Comparison of ENCODE assay signal across 11 mouse cellular contexts in the genomic region with DNA sequence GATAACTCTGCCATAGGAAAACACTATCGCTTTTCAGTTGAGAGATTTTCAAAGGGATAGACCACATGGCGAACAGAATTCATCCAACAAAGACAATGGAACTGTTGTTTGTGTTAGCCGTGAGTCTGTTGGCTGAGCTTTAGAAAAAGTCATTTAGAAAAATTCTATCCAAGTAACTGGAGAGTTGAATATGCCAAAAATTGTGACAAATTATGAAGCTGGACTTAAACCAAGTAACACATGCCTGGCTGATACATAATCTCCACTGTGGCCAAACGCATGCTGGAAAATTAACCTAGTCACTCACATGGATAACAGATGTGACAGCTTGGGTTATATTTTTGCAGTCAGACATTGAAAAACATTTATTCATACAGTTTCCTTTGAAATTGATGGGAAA.
DNase-seq lines count a peak whose midpoint lies in the region; ATAC-seq and TF ChIP-seq lines count a peak whose summit lies in the region.
"Had no signal": no experiment of that assay in that cellular context is flagged by ENCODE, and none has a peak within 500 bp of the region (broad histone marks: within the 10 kb centered on the region; RNA-seq: fewer than 3 reads in every experiment).

No protein-coding gene starts in this region.

- H3K4me1 ChIP-seq in heart, embryonic 11.5 days (ENCODE audit: control insufficient read depth, insufficient read depth, low read length), result peaks cover 6% of the 10 kb centered on the region; the same call in 1 of the 2 replicates
- peaks cover 35% of the 10 kb centered on the region for H3K4me1 ChIP-seq in limb, embryonic 13.5 days
- H3K4me1 ChIP-seq in limb, embryonic 10.5 days, result peaks cover 25% of the 10 kb centered on the region
- H3K4me1 ChIP-seq in limb, embryonic 15.5 days, result peaks cover 26% of the 10 kb centered on the region
- H3K4me1 ChIP-seq in liver, postnatal 0 days (ENCODE audit: insufficient read depth), result no peaks in the 10 kb centered on the region

- TF ChIP-seq CTCF in liver, postnatal 0 days (IDR thresholded peaks at IDR 0.05; ENCODE audit: low read depth), result no peak

- ATAC-seq in heart, embryonic 11.5 days (replicated peaks; ENCODE audit: insufficient number of reproducible peaks, low FRiP score, low TSS enrichment), result no peak
- no peak for ATAC-seq in limb, embryonic 13.5 days (ENCODE audit: low FRiP score, low read depth)
- ATAC-seq in limb, embryonic 15.5 days (ENCODE audit: insufficient number of reproducible peaks, low FRiP score, low TSS enrichment, low read depth), result no peak
- ATAC-seq in liver, postnatal 0 days, result no peak

- no peak overlapping the region for H3K4me2 ChIP-seq in heart, embryonic 11.5 days
- no peak overlapping the region for H3K4me2 ChIP-seq in limb, embryonic 13.5 days (replicated peaks)
- no peak overlapping the region for H3K4me2 ChIP-seq in limb, embryonic 15.5 days
- H3K4me2 ChIP-seq in liver, postnatal 0 days (ENCODE audit: low read depth, low read length), result no peak overlapping the region

- no peaks in the 10 kb centered on the region for H3K9me3 ChIP-seq in heart, embryonic 11.5 days (replicated peaks; ENCODE audit: control insufficient read depth, low read length)
- H3K9me3 ChIP-seq in limb, embryonic 13.5 days, result no peaks in the 10 kb centered on the region
- H3K9me3 ChIP-seq in limb, embryonic 10.5 days (replicated peaks), result no peaks in the 10 kb centered on the region
- no peaks in the 10 kb centered on the region for H3K9me3 ChIP-seq in limb, embryonic 15.5 days
- H3K9me3 ChIP-seq in liver, postnatal 0 days (ENCODE audit: low read length), result no peaks in the 10 kb centered on the region

- 48% methylated on average over 4 of the region's 4 CpGs for WGBS in heart, embryonic 11.5 days (ENCODE audit: insufficient replicate concordance)
- WGBS in limb, embryonic 13.5 days, result 45% methylated on average over 4 of the region's 4 CpGs
- WGBS in limb, embryonic 10.5 days, result 79% methylated on average over 4 of the region's 4 CpGs
- WGBS in limb, embryonic 15.5 days, result 40% methylated on average over 4 of the region's 4 CpGs
- 70% methylated on average over 4 of the region's 4 CpGs for WGBS in liver, postnatal 0 days (ENCODE audit: insufficient replicate concordance)

- DNase-seq in heart, adult 18-20 months, result peak; percentile 15 to 26
- no peak for DNase-seq in limb, embryonic 10.5 days (ENCODE audit: low spot score)
- peak; percentile 20 for DNase-seq in brain, adult 2 months (ENCODE audit: low read depth, low spot score)
- no peak for DNase-seq in yolk sac, embryonic 10.5 days (ENCODE audit: low spot score)
- DNase-seq in liver, postnatal 0 days, result no peak
- DNase-seq: gastrocnemius, postnatal 14 days; kidney, adult 11 months had no signal

- no peaks in the 10 kb centered on the region for H3K36me3 ChIP-seq in heart, embryonic 11.5 days (ENCODE audit: control insufficient read depth, insufficient read depth, low read length)
- H3K36me3 ChIP-seq in limb, embryonic 13.5 days, result no peaks in the 10 kb centered on the region
- no peaks in the 10 kb centered on the region for H3K36me3 ChIP-seq in limb, embryonic 10.5 days
- no peaks in the 10 kb centered on the region for H3K36me3 ChIP-seq in limb, embryonic 15.5 days
- H3K36me3 ChIP-seq in liver, postnatal 0 days (replicated peaks; ENCODE audit: insufficient read depth, low read length), result no peaks in the 10 kb centered on the region

- TF ChIP-seq EP300 in liver, postnatal 0 days (IDR thresholded peaks at IDR 0.05; ENCODE audit: low read depth), result no peak

- H3K27ac ChIP-seq in heart, embryonic 11.5 days (ENCODE audit: low read depth, low read length), result no peak overlapping the region
- peak overlapping the region; percentile 16; the same call in 1 of the 2 replicates for H3K27ac ChIP-seq in limb, embryonic 13.5 days
- no peak overlapping the region for H3K27ac ChIP-seq in limb, embryonic 10.5 days
- peak overlapping the region; percentile 65; the same call in 1 of the 2 replicates for H3K27ac ChIP-seq in limb, embryonic 15.5 days
- no peak overlapping the region for H3K27ac ChIP-seq in liver, postnatal 0 days (ENCODE audit: low read depth)

- H3K4me3 ChIP-seq in heart, embryonic 11.5 days (ENCODE audit: low read depth, low read length), result no peak overlapping the region
- no peak overlapping the region for H3K4me3 ChIP-seq in limb, embryonic 13.5 days
- H3K4me3 ChIP-seq in limb, embryonic 10.5 days, result no peak overlapping the region
- no peak overlapping the region for H3K4me3 ChIP-seq in limb, embryonic 15.5 days
- H3K4me3 ChIP-seq in liver, postnatal 0 days (ENCODE audit: low read depth, low read length), result no peak overlapping the region

- H3K27me3 ChIP-seq in heart, embryonic 11.5 days (ENCODE audit: control insufficient read depth, insufficient read depth, low read length), result no peaks in the 10 kb centered on the region
- no peaks in the 10 kb centered on the region for H3K27me3 ChIP-seq in limb, embryonic 13.5 days
- H3K27me3 ChIP-seq in limb, embryonic 10.5 days (ENCODE audit: low read depth, poor library complexity, severe bottlenecking), result no peaks in the 10 kb centered on the region
- no peaks in the 10 kb centered on the region for H3K27me3 ChIP-seq in limb, embryonic 15.5 days
- no peaks in the 10 kb centered on the region for H3K27me3 ChIP-seq in liver, postnatal 0 days (ENCODE audit: insufficient read depth, low read length)
- H3K27me3 ChIP-seq: CH12.LX had no signal

- H3K9ac ChIP-seq in heart, embryonic 11.5 days (ENCODE audit: low read depth, low read length), result no peak overlapping the region
- H3K9ac ChIP-seq in limb, embryonic 13.5 days, result no peak overlapping the region
- H3K9ac ChIP-seq in limb, embryonic 15.5 days, result no peak overlapping the region
- H3K9ac ChIP-seq in liver, postnatal 0 days (replicated peaks), result no peak overlapping the region

Comparison
In these comparisons a context has a peak if more than half of its experiments do, and no peak if none do; other contexts are left out.
1. H3K27ac ChIP-seq: peak in limb, embryonic 13.5 days (single experiment) and limb, embryonic 15.5 days (single experiment); none in heart, embryonic 11.5 days (single experiment), limb, embryonic 10.5 days (single experiment) and liver, postnatal 0 days (single experiment).
2. DNase-seq: peak in heart, adult 18-20 months (2 of 2) and brain, adult 2 months (single experiment); none in limb, embryonic 10.5 days (single experiment), yolk sac, embryonic 10.5 days (single experiment) and liver, postnatal 0 days (single experiment).